Mouse (Mus musculus) thymus, adult 2 months (tissue): Measurements from ENCODE around the gene Arfgap3. TPM values are rescaled to one million over a fixed set of nuclear protein-coding genes. Genes with fewer than 3 reads are reported as not detected.
"Not testable (repeated sequence)": the region's sequence is repeated elsewhere in the genome, so short reads cannot be mapped to it uniquely, and the experiment has no call there.

Experiments
- DNase-seq: peaks from one replicate; pipeline ENCODE4 v3.0.0; 2021
- H3K27ac ChIP-seq: fragments of 200-500 bp; 2 replicates; pipeline ENCODE4 v1.5.1; 2012; ENCODE audit warnings: low read length, control low read depth; ENCODE audit not compliant: control insufficient read depth, insufficient read depth
- H3K27me3 ChIP-seq: fragments of 200-500 bp; 2 replicates; pipeline ENCODE4 v1.6.1; 2012; ENCODE audit warnings: mild to moderate bottlenecking, low read length, moderate library complexity, mixed read lengths; ENCODE audit not compliant: control insufficient read depth, insufficient read depth
- H3K36me3 ChIP-seq: fragments of 200-500 bp; 2 replicates; pipeline ENCODE4 v1.6.1; 2012; ENCODE audit warnings: mild to moderate bottlenecking, low read length, moderate library complexity; ENCODE audit not compliant: control insufficient read depth, insufficient read depth
- H3K4me1 ChIP-seq: fragments of 200-500 bp; replicated peaks from 2 replicates; pipeline ENCODE4 v1.6.1; 2012; ENCODE audit warnings: low read length; ENCODE audit not compliant: control insufficient read depth, insufficient read depth
- H3K4me3 ChIP-seq: fragments of 200-500 bp; 2 replicates; pipeline ENCODE4 v1.5.1; 2012; ENCODE audit warnings: mild to moderate bottlenecking, low read length, control low read depth, moderate library complexity; ENCODE audit not compliant: control insufficient read depth, insufficient read depth
- CTCF ChIP-seq: fragments of 200-500 bp; IDR thresholded peaks from 2 replicates; pipeline ENCODE4 v1.5.1; 2012; ENCODE audit warnings: mild to moderate bottlenecking, control low read depth, low read length, moderate library complexity, borderline replicate concordance; ENCODE audit not compliant: control insufficient read depth, poor library complexity, insufficient read depth; ENCODE audit errors: extremely low read depth
- POLR2A ChIP-seq: fragments of 200-500 bp; IDR thresholded peaks from 2 replicates; pipeline ENCODE4 v1.6.1; 2012; ENCODE audit warnings: mild to moderate bottlenecking, low read length, control low read depth, moderate library complexity; ENCODE audit not compliant: control insufficient read depth, poor library complexity, insufficient read depth; ENCODE audit errors: extremely low read depth
- WGBS: fragments of 180-500 bp; shearing (Covaris S2); methylation state at CpG from one replicate; pipeline ENCODE4 v1.1.7; 2018; 5-methylcytosine and 5-hydroxymethylcytosine counted together
- polyA plus RNA-seq: library from polyadenylated mRNA; depleted of rRNA; stranded (reverse); fragments of >200 nt; gene quantifications from 2 replicates; pipeline ENCODE4 v1.2.3, GENCODE M21; 2012

The Arfgap3 gene
- polyA plus RNA-seq, 1 experiment = 23.0 TPM

GRCm38 (mm10) chr15:83328952-83329351 lies 21.1 kb downstream of the Arfgap3 start:
- TF ChIP-seq CTCF (no peak), POLR2A (no peak)
- Histone ChIP-seq H3K4me3 (no peak overlapping the region), H3K36me3 (no peaks in the 10 kb centered on the region), H3K27me3 (no peaks in the 10 kb centered on the region), H3K27ac (no peak overlapping the region), H3K4me1 (no peaks in the 10 kb centered on the region)
- 93% methylated on average over 5 of the region's 5 CpGs for WGBS
- DNase-seq = no peak

GRCm38 (mm10) chr15:83323071-83323470 lies 27.0 kb downstream of the Arfgap3 start:
- 100% methylated on average over 2 of the region's 2 CpGs for WGBS
- Histone ChIP-seq H3K27me3 (no peaks in the 10 kb centered on the region), H3K4me3 (no peak overlapping the region), H3K27ac (no peak overlapping the region), H3K4me1 (no peaks in the 10 kb centered on the region), H3K36me3 (no peaks in the 10 kb centered on the region)
- no peak for DNase-seq
- TF ChIP-seq CTCF = no peak
- no peak for TF ChIP-seq POLR2A

GRCm38 (mm10) chr15:83314914-83315313 lies 35.1 kb downstream of the Arfgap3 start:
- no peaks in the 10 kb centered on the region for H3K27me3 ChIP-seq
- no peak overlapping the region for H3K27ac ChIP-seq
- 90% methylated on average over 1 of the region's 1 CpGs for WGBS
- DNase-seq = no peak
- no peak for TF ChIP-seq POLR2A
- TF ChIP-seq CTCF = no peak
- no peaks in the 10 kb centered on the region for H3K36me3 ChIP-seq
- H3K4me1 ChIP-seq = no peaks in the 10 kb centered on the region
- H3K4me3 ChIP-seq = no peak overlapping the region

- no peaks in the 10 kb centered on the region for H3K4me1 ChIP-seq
- 94% methylated on average over 5 of the region's 5 CpGs for WGBS
- no peak overlapping the region for H3K4me3 ChIP-seq
- TF ChIP-seq CTCF = no peak
- no peak for TF ChIP-seq POLR2A
- DNase-seq = no peak
- H3K36me3 ChIP-seq = no peaks in the 10 kb centered on the region
- H3K27me3 ChIP-seq = no peaks in the 10 kb centered on the region
- no peak overlapping the region for H3K27ac ChIP-seq
These were observed 40.2 kb downstream of the Arfgap3 start for GRCm38 (mm10) chr15:83309878-83310277.

- H3K4me3 ChIP-seq, H3K36me3 ChIP-seq, H3K27ac ChIP-seq, H3K4me1 ChIP-seq, H3K27me3 ChIP-seq, DNase-seq: not testable (repeated sequence)
- WGBS = 96% methylated on average over 1 of the region's 1 CpGs
These were observed 41.3 kb downstream of the Arfgap3 start for GRCm38 (mm10) chr15:83308708-83309107.

- 94% methylated on average over 12 of the region's 12 CpGs for WGBS
- no peaks in the 10 kb centered on the region for H3K36me3 ChIP-seq
- no peak overlapping the region for H3K27ac ChIP-seq
- H3K4me1 ChIP-seq = no peaks in the 10 kb centered on the region
- H3K27me3 ChIP-seq = no peaks in the 10 kb centered on the region
- no peak overlapping the region for H3K4me3 ChIP-seq
- TF ChIP-seq CTCF (no peak), POLR2A (no peak)
- no peak for DNase-seq
These were observed 43.9 kb downstream of the Arfgap3 start for GRCm38 (mm10) chr15:83306181-83306580.

- no peak for TF ChIP-seq CTCF
- TF ChIP-seq POLR2A = no peak
- DNase-seq = no peak
These were observed 44.7 kb downstream of the Arfgap3 start for GRCm38 (mm10) chr15:83305192-83305921.

More at GRCm38 (mm10) chr15:83305192-83305921, 44.7 kb downstream of the Arfgap3 start:
- Histone ChIP-seq H3K36me3 (no peaks in the 10 kb centered on the region), H3K27ac (no peak overlapping the region), H3K27me3 (no peaks in the 10 kb centered on the region), H3K4me3 (no peak overlapping the region), H3K4me1 (no peaks in the 10 kb centered on the region)
- WGBS = 89% methylated on average over 12 of the region's 12 CpGs
